Mouse (Mus musculus) C2C12 (cell line): ENCODE measurements around the gene Lamb3. TPM values are rescaled to one million over a fixed set of nuclear protein-coding genes. Genes with fewer than 3 reads are reported as not detected.

ENCODE experiments used
- H3K27me3 ChIP-seq: one replicate; pipeline ENCODE4 v1.6.1; 2011; ENCODE audit not compliant: control insufficient read depth, insufficient read depth, insufficient read length
- H3K36me3 ChIP-seq: one replicate; pipeline ENCODE4 v1.6.1; 2011; ENCODE audit not compliant: control insufficient read depth, insufficient read depth
- H3K4me3 ChIP-seq: one replicate; pipeline ENCODE4 v1.5.1; 2011; ENCODE audit warnings: mild to moderate bottlenecking, control low read depth; ENCODE audit not compliant: poor library complexity, insufficient read depth, severe bottlenecking
- H3K79me2 ChIP-seq: one replicate; pipeline ENCODE4 v1.6.1; 2011; ENCODE audit not compliant: control insufficient read depth, insufficient read depth
- H3K79me3 ChIP-seq: one replicate; pipeline ENCODE4 v1.6.1; 2011; ENCODE audit warnings: low read depth, control low read depth
- H3ac ChIP-seq: one replicate; pipeline ENCODE3; 2011; ENCODE audit warnings: low read depth; ENCODE audit not compliant: control insufficient read depth, insufficient read length
- CEBPB ChIP-seq: IDR thresholded peaks from one replicate; pipeline ENCODE4 v1.6.1; 2011; ENCODE audit warnings: low read depth, mild to moderate bottlenecking, control low read depth, moderate library complexity
- CTCF ChIP-seq: IDR thresholded peaks from one replicate; pipeline ENCODE4 v1.5.1; 2011; ENCODE audit not compliant: control insufficient read depth, insufficient read depth, insufficient read length
- FOSL1 ChIP-seq: IDR thresholded peaks from one replicate; pipeline ENCODE4 v1.8.0; 2011; ENCODE audit warnings: mild to moderate bottlenecking, low read length; ENCODE audit not compliant: poor library complexity, insufficient read depth, severe bottlenecking
- MAX ChIP-seq: IDR thresholded peaks from one replicate; pipeline ENCODE4 v1.6.1; 2011; ENCODE audit warnings: mild to moderate bottlenecking, control low read depth
- MYOD1 ChIP-seq: IDR thresholded peaks from one replicate; pipeline ENCODE4 v1.6.1; 2011; ENCODE audit warnings: low read depth; ENCODE audit not compliant: control insufficient read depth, insufficient read length
- MYOG ChIP-seq: IDR thresholded peaks from one replicate; pipeline ENCODE4 v1.6.1; 2011; ENCODE audit not compliant: control insufficient read depth, insufficient read length; ENCODE audit errors: extremely low read depth
- USF1 ChIP-seq: IDR thresholded peaks from one replicate; pipeline ENCODE4 v1.6.1; 2011; ENCODE audit warnings: low read depth, mild to moderate bottlenecking, control low read depth, moderate library complexity
- polyA plus RNA-seq: library from polyadenylated mRNA; unstranded; fragments of >200 nt; fragmentation: generic; extraction: Trizol; gene quantifications from one replicate; pipeline ENCODE4 v1.2.1, GENCODE M21; 2012; ENCODE audit warnings: missing spikeins

Gene Lamb3
- polyA plus RNA-seq, 1 experiment = 5.3 TPM

- no peak overlapping the region for H3ac ChIP-seq
- H3K36me3 ChIP-seq = peaks cover 4% of the 10 kb centered on the region
- no peak overlapping the region for H3K4me3 ChIP-seq
- no peaks in the 10 kb centered on the region for H3K27me3 ChIP-seq
- H3K79me2 ChIP-seq = no peaks in the 10 kb centered on the region
- no peaks in the 10 kb centered on the region for H3K79me3 ChIP-seq
- TF ChIP-seq FOSL1 = no peak
- no peak for TF ChIP-seq CTCF
- TF ChIP-seq MAX = no peak
- no peak for TF ChIP-seq MYOG
- no peak for TF ChIP-seq MYOD1
- no peak for TF ChIP-seq CEBPB
- TF ChIP-seq USF1 = no peak
These were observed 127.0 kb downstream of the Lamb3 start for GRCm38 (mm10) chr1:193334546-193334945.

GRCm38 (mm10) chr1:193336122-193337017, 128.9 kb downstream of the Lamb3 start:
- no peak overlapping the region for H3ac ChIP-seq
- H3K4me3 ChIP-seq = no peak overlapping the region
- TF ChIP-seq MYOD1 (no peak), USF1 (no peak), CEBPB (no peak), MYOG (no peak)
- peaks cover 5% of the 10 kb centered on the region for H3K36me3 ChIP-seq
- H3K79me2 ChIP-seq = no peaks in the 10 kb centered on the region
- H3K27me3 ChIP-seq = no peaks in the 10 kb centered on the region
- no peaks in the 10 kb centered on the region for H3K79me3 ChIP-seq

- Histone ChIP-seq H3ac (no peak overlapping the region), H3K4me3 (no peak overlapping the region), H3K36me3 (peaks cover 5% of the 10 kb centered on the region), H3K79me2 (no peaks in the 10 kb centered on the region), H3K79me3 (no peaks in the 10 kb centered on the region), H3K27me3 (no peaks in the 10 kb centered on the region)
- TF ChIP-seq FOSL1 (no peak), MAX (no peak), CTCF (no peak), USF1 (no peak), CEBPB (no peak), MYOG (no peak), MYOD1 (no peak)
These were observed 129.5 kb downstream of the Lamb3 start for GRCm38 (mm10) chr1:193337018-193337321.

GRCm38 (mm10) chr1:193337787-193338310, 130.3 kb downstream of the Lamb3 start:
- Histone ChIP-seq H3K79me2 (no peaks in the 10 kb centered on the region), H3K27me3 (no peaks in the 10 kb centered on the region), H3ac (peak overlapping the region; percentile 36), H3K36me3 (peaks cover 5% of the 10 kb centered on the region), H3K79me3 (no peaks in the 10 kb centered on the region), H3K4me3 (no peak overlapping the region)
- TF ChIP-seq MAX (no peak), FOSL1 (no peak), CEBPB (no peak), MYOG (no peak), MYOD1 (no peak), CTCF (no peak), USF1 (no peak)

- no peaks in the 10 kb centered on the region for H3K79me3 ChIP-seq
- peak overlapping the region; percentile 1 for H3ac ChIP-seq
- peaks cover 10% of the 10 kb centered on the region for H3K36me3 ChIP-seq
- H3K27me3 ChIP-seq = no peaks in the 10 kb centered on the region
- H3K4me3 ChIP-seq = no peak overlapping the region
- H3K79me2 ChIP-seq = no peaks in the 10 kb centered on the region
- TF ChIP-seq MYOD1 = peak; percentile 94
- no peak for TF ChIP-seq CEBPB
- peak; percentile 2 for TF ChIP-seq MAX
- no peak for TF ChIP-seq FOSL1
These were observed 131.0 kb downstream of the Lamb3 start for GRCm38 (mm10) chr1:193338363-193338995.
